Mouse (Mus musculus): ENCODE results near the gene Pdzd4. TPM values are rescaled to one million over a fixed set of nuclear protein-coding genes. Genes with fewer than 3 reads are reported as not detected.

Pdzd4 gene
- polyA plus RNA-seq (2015; fragmentation: Nextera tagmentation; extraction: Ambion mirVana) = 0.12 and 0.22 TPM in 2 replicates

GRCm38 (mm10) chrX:73824185-73825151, at the start of gene Pdzd4:
TSS of gene Pdzd4 (minus strand) at chrX:73824969.
- no peak for TF ChIP-seq CTCF (IDR thresholded peaks at IDR 0.05; ENCODE audit: low read depth)
- Histone ChIP-seq H3K27me3 (replicated peaks; ENCODE audit: control insufficient read depth, insufficient read depth, low read length) (peaks cover 5% of the 10 kb centered on the region; the same call in 1 of the 2 replicates), H3K36me3 (ENCODE audit: control insufficient read depth, insufficient read depth) (no peaks in the 10 kb centered on the region), H3K4me1 (replicated peaks; ENCODE audit: control insufficient read depth, insufficient read depth, low read length) (no peaks in the 10 kb centered on the region), H3K9ac (ENCODE audit: low read depth, low read length) (peak within 1 kb of the TSS; percentile 41; the same call in 1 of the 2 replicates), H3K4me3 (ENCODE audit: low read depth, low read length) (peak within 1 kb of the TSS; percentile 50), H3K27ac (ENCODE audit: low read depth, low read length) (no peak within 1 kb of the TSS), H3K4me2 (replicated peaks; ENCODE audit: low read depth) (peak within 1 kb of the TSS; percentile 75), H3K9me3 (ENCODE audit: control insufficient read depth) (no peaks in the 10 kb centered on the region)
- no peak for ATAC-seq
- WGBS = 20% methylated on average over 72 of the region's 84 CpGs

- no peak for ATAC-seq
- no peak for TF ChIP-seq CTCF (IDR thresholded peaks at IDR 0.05; ENCODE audit: low read depth)
- Histone ChIP-seq H3K27me3 (replicated peaks; ENCODE audit: control insufficient read depth, insufficient read depth, low read length) (0 out of 2 replicates have a peak, but pooled peaks cover 5% of the 10 kb centered on the region), H3K9me3 (ENCODE audit: control insufficient read depth) (no peaks in the 10 kb centered on the region), H3K4me2 (replicated peaks; ENCODE audit: low read depth) (no peak overlapping the region), H3K4me1 (replicated peaks; ENCODE audit: control insufficient read depth, insufficient read depth, low read length) (no peaks in the 10 kb centered on the region), H3K9ac (ENCODE audit: low read depth, low read length) (no peak overlapping the region), H3K4me3 (ENCODE audit: low read depth, low read length) (no peak overlapping the region), H3K36me3 (ENCODE audit: control insufficient read depth, insufficient read depth) (no peaks in the 10 kb centered on the region), H3K27ac (ENCODE audit: low read depth, low read length) (no peak overlapping the region)
- WGBS = 30% methylated on average over 1 of the region's 1 CpGs
These were observed 47.2 kb upstream of the Pdzd4 start for GRCm38 (mm10) chrX:73871956-73872355.

- no peak for TF ChIP-seq CTCF (IDR thresholded peaks at IDR 0.05; ENCODE audit: low read depth)
- Histone ChIP-seq H3K4me3 (ENCODE audit: low read depth, low read length) (no peak overlapping the region), H3K9me3 (ENCODE audit: control insufficient read depth) (no peaks in the 10 kb centered on the region), H3K36me3 (ENCODE audit: control insufficient read depth, insufficient read depth) (no peaks in the 10 kb centered on the region), H3K4me1 (replicated peaks; ENCODE audit: control insufficient read depth, insufficient read depth, low read length) (no peaks in the 10 kb centered on the region), H3K4me2 (replicated peaks; ENCODE audit: low read depth) (no peak overlapping the region), H3K9ac (ENCODE audit: low read depth, low read length) (no peak overlapping the region), H3K27ac (ENCODE audit: low read depth, low read length) (no peak overlapping the region), H3K27me3 (replicated peaks; ENCODE audit: control insufficient read depth, insufficient read depth, low read length) (0 out of 2 replicates have a peak, but pooled peaks cover 2% of the 10 kb centered on the region)
- ATAC-seq = no peak
These were observed 46.7 kb upstream of the Pdzd4 start for GRCm38 (mm10) chrX:73871474-73871873.

GRCm38 (mm10) chrX:73869334-73869733, 44.6 kb upstream of the Pdzd4 start:
- WGBS = 12% methylated on average over 5 of the region's 5 CpGs
- no peak for TF ChIP-seq CTCF (IDR thresholded peaks at IDR 0.05; ENCODE audit: low read depth)

GRCm38 (mm10) chrX:73867852-73868251, 43.1 kb upstream of the Pdzd4 start:
- Histone ChIP-seq H3K4me2 (replicated peaks; ENCODE audit: low read depth) (no peak overlapping the region), H3K4me1 (replicated peaks; ENCODE audit: control insufficient read depth, insufficient read depth, low read length) (no peaks in the 10 kb centered on the region), H3K27ac (ENCODE audit: low read depth, low read length) (no peak overlapping the region), H3K9ac (ENCODE audit: low read depth, low read length) (no peak overlapping the region), H3K9me3 (ENCODE audit: control insufficient read depth) (no peaks in the 10 kb centered on the region), H3K36me3 (ENCODE audit: control insufficient read depth, insufficient read depth) (no peaks in the 10 kb centered on the region), H3K27me3 (replicated peaks; ENCODE audit: control insufficient read depth, insufficient read depth, low read length) (no peaks in the 10 kb centered on the region), H3K4me3 (ENCODE audit: low read depth, low read length) (no peak overlapping the region)
- 70% methylated on average over 1 of the region's 1 CpGs for WGBS
- TF ChIP-seq CTCF (IDR thresholded peaks at IDR 0.05; ENCODE audit: low read depth) = no peak
- ATAC-seq = no peak

More at GRCm38 (mm10) chrX:73869334-73869733, 44.6 kb upstream of the Pdzd4 start:
- ATAC-seq = no peak
- no peaks in the 10 kb centered on the region for H3K4me1 ChIP-seq (replicated peaks; ENCODE audit: control insufficient read depth, insufficient read depth, low read length)
- H3K27ac ChIP-seq (ENCODE audit: low read depth, low read length) = no peak overlapping the region
- H3K4me2 ChIP-seq (replicated peaks; ENCODE audit: low read depth) = no peak overlapping the region
- H3K4me3 ChIP-seq (ENCODE audit: low read depth, low read length) = no peak overlapping the region
- no peaks in the 10 kb centered on the region for H3K27me3 ChIP-seq (replicated peaks; ENCODE audit: control insufficient read depth, insufficient read depth, low read length)
- H3K9me3 ChIP-seq (ENCODE audit: control insufficient read depth) = no peaks in the 10 kb centered on the region
- H3K36me3 ChIP-seq (ENCODE audit: control insufficient read depth, insufficient read depth) = no peaks in the 10 kb centered on the region
- no peak overlapping the region for H3K9ac ChIP-seq (ENCODE audit: low read depth, low read length)

GRCm38 (mm10) chrX:73867256-73867655, 42.5 kb upstream of the Pdzd4 start:
- 39% methylated on average over 3 of the region's 3 CpGs for WGBS
- Histone ChIP-seq H3K9me3 (ENCODE audit: control insufficient read depth) (no peaks in the 10 kb centered on the region), H3K36me3 (ENCODE audit: control insufficient read depth, insufficient read depth) (no peaks in the 10 kb centered on the region), H3K4me2 (replicated peaks; ENCODE audit: low read depth) (no peak overlapping the region), H3K4me3 (ENCODE audit: low read depth, low read length) (no peak overlapping the region), H3K27ac (ENCODE audit: low read depth, low read length) (no peak overlapping the region), H3K4me1 (replicated peaks; ENCODE audit: control insufficient read depth, insufficient read depth, low read length) (no peaks in the 10 kb centered on the region), H3K9ac (ENCODE audit: low read depth, low read length) (no peak overlapping the region), H3K27me3 (replicated peaks; ENCODE audit: control insufficient read depth, insufficient read depth, low read length) (no peaks in the 10 kb centered on the region)
- TF ChIP-seq CTCF (IDR thresholded peaks at IDR 0.05; ENCODE audit: low read depth) = no peak
- no peak for ATAC-seq

Data from intestine, postnatal 0 days (tissue).